Mouse (Mus musculus): ENCODE measurements around the gene Smarcd3. TPM values are rescaled to one million over a fixed set of nuclear protein-coding genes. Genes with fewer than 3 reads are reported as not detected.

The Smarcd3 gene
- polyA plus RNA-seq, 1 experiment: 1.5 TPM

DNA sequence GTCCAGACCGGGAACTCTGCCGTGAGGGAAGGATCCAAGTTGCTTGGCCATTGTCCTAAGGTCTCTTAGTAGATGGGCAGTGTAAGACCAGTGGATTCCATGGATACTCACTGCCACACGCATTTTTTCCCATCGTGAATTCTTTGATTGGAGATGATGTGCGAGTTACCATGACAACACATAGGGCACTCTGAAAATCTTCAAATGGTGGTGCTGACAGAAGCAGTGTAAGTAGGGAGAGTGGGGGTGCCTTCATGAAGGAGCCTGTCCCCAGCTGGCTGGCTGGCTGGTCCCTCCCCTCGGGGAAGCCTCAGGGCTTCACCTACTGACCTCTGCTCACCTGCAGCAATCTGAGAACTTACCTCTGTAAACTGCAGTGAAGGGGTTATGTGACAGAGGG is 14.9 kb upstream of the Smarcd3 start:
- TF ChIP-seq POLR2A (IDR thresholded peaks at IDR 0.05; ENCODE audit: insufficient read depth, low read length) (no peak), CTCF (IDR thresholded peaks at IDR 0.05; ENCODE audit: low read depth, low read length) (no peak), EP300 (IDR thresholded peaks at IDR 0.05; ENCODE audit: insufficient read depth, low read depth, low read length) (no peak)
- Histone ChIP-seq H3K36me3 (ENCODE audit: control insufficient read depth, insufficient read depth, low read length, poor library complexity, severe bottlenecking) (no peaks in the 10 kb centered on the region), H3K9ac (ENCODE audit: low read depth, poor library complexity, severe bottlenecking) (no peak overlapping the region), H3K27ac (ENCODE audit: insufficient read depth, low read length) (no peak overlapping the region), H3K4me3 (ENCODE audit: low read depth, low read length) (no peak overlapping the region), H3K4me1 (ENCODE audit: control insufficient read depth, insufficient read depth, low read length) (peaks cover 2% of the 10 kb centered on the region), H3K27me3 (ENCODE audit: control insufficient read depth, insufficient read depth, low read length, poor library complexity, severe bottlenecking) (no peaks in the 10 kb centered on the region), H3K9me3 (replicated peaks; ENCODE audit: control insufficient read depth, insufficient read depth, low read length, poor library complexity, severe bottlenecking) (no peaks in the 10 kb centered on the region)

DNA sequence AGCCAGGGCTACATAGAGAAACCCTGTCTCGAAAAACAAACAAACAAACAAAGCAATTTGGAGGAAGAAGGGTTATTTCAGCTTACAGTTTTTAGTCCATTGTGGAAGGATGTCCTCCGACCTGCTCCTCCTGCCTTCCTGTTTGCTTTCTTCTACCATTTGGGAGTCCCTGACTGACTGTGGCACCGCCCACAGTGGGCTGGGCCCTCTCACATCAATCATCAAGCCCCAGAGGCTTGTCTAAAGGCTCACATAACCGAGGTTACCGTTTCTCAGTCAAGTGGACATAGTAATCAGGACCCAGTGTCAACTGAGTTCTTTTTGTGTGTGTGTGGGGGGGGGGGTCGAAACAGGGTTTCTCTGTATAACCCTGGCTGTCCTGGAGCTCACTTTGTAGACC is 13.9 kb upstream of the Smarcd3 start:
- H3K36me3 ChIP-seq (ENCODE audit: control insufficient read depth, insufficient read depth, low read length, poor library complexity, severe bottlenecking): no peaks in the 10 kb centered on the region
- peaks cover 2% of the 10 kb centered on the region for H3K4me1 ChIP-seq (ENCODE audit: control insufficient read depth, insufficient read depth, low read length)
- no peaks in the 10 kb centered on the region for H3K27me3 ChIP-seq (ENCODE audit: control insufficient read depth, insufficient read depth, low read length, poor library complexity, severe bottlenecking)
- no peaks in the 10 kb centered on the region for H3K9me3 ChIP-seq (replicated peaks; ENCODE audit: control insufficient read depth, insufficient read depth, low read length, poor library complexity, severe bottlenecking)
- no peak overlapping the region for H3K27ac ChIP-seq (ENCODE audit: insufficient read depth, low read length)
- TF ChIP-seq CTCF (IDR thresholded peaks at IDR 0.05; ENCODE audit: low read depth, low read length) (no peak), POLR2A (IDR thresholded peaks at IDR 0.05; ENCODE audit: insufficient read depth, low read length) (no peak), EP300 (IDR thresholded peaks at IDR 0.05; ENCODE audit: insufficient read depth, low read depth, low read length) (no peak)
- no peak overlapping the region for H3K9ac ChIP-seq (ENCODE audit: low read depth, poor library complexity, severe bottlenecking)
- H3K4me3 ChIP-seq (ENCODE audit: low read depth, low read length): no peak overlapping the region

DNA sequence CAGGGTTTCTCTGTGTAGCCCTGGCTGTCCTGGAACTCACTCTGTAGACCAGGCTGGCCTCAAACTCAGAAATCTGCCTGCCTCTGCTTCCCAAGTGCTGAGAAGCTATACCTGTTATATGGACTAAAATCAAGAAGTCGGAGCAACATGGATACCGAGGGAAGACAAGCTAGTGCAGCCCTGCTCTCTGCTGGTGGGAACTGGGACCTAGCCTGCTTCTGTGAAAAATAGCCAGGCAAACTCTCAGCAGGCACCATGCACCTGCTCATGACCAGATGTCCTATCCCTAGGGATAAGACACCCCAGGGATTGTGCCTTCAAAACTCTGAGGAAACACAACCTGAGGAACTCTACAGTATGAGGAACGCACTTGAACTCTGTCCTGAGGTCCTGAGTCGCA is 12.8 kb upstream of the Smarcd3 start:
- H3K4me1 ChIP-seq (ENCODE audit: control insufficient read depth, insufficient read depth, low read length): peaks cover 2% of the 10 kb centered on the region
- H3K36me3 ChIP-seq (ENCODE audit: control insufficient read depth, insufficient read depth, low read length, poor library complexity, severe bottlenecking): no peaks in the 10 kb centered on the region
- H3K4me3 ChIP-seq (ENCODE audit: low read depth, low read length): no peak overlapping the region
- H3K9me3 ChIP-seq (replicated peaks; ENCODE audit: control insufficient read depth, insufficient read depth, low read length, poor library complexity, severe bottlenecking): no peaks in the 10 kb centered on the region
- no peaks in the 10 kb centered on the region for H3K27me3 ChIP-seq (ENCODE audit: control insufficient read depth, insufficient read depth, low read length, poor library complexity, severe bottlenecking)
- TF ChIP-seq CTCF (IDR thresholded peaks at IDR 0.05; ENCODE audit: low read depth, low read length) (peak; percentile 16), EP300 (IDR thresholded peaks at IDR 0.05; ENCODE audit: insufficient read depth, low read depth, low read length) (no peak), POLR2A (IDR thresholded peaks at IDR 0.05; ENCODE audit: insufficient read depth, low read length) (no peak)
- no peak overlapping the region for H3K27ac ChIP-seq (ENCODE audit: insufficient read depth, low read length)
- H3K9ac ChIP-seq (ENCODE audit: low read depth, poor library complexity, severe bottlenecking): no peak overlapping the region

DNA sequence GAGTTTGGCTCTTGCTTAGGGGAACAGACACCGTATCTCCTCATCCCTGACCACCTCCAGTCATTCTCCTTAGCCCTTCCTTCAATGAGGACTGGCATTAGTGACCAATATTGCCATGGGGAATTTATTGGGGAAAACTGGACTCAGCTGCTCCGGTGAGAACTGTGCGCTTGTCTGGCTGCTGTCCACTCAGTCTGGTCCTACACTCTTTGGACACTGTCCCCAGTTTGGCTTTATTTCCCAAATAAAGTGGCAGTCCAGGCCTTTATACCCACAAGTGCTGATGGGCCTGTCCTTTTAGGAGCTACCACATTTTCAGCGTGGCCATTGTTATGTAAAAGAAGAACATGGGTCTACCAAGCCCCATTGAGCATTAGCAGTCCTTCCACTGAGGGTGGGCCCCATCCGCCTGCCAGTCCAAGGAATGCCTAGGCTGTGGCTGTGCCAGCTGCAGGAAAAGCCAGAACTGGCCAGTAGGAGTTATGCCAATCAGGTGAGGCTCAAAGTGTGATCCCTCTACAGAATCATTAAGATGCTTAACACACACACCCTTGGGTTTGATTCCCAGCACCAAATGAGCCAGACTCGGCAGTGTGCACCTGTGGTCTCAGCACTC is 11.4 kb upstream of the Smarcd3 start:
- Histone ChIP-seq H3K4me3 (ENCODE audit: low read depth, low read length) (no peak overlapping the region), H3K36me3 (ENCODE audit: control insufficient read depth, insufficient read depth, low read length, poor library complexity, severe bottlenecking) (no peaks in the 10 kb centered on the region), H3K4me1 (ENCODE audit: control insufficient read depth, insufficient read depth, low read length) (peaks cover 2% of the 10 kb centered on the region), H3K27me3 (ENCODE audit: control insufficient read depth, insufficient read depth, low read length, poor library complexity, severe bottlenecking) (no peaks in the 10 kb centered on the region), H3K9ac (ENCODE audit: low read depth, poor library complexity, severe bottlenecking) (no peak overlapping the region), H3K9me3 (replicated peaks; ENCODE audit: control insufficient read depth, insufficient read depth, low read length, poor library complexity, severe bottlenecking) (no peaks in the 10 kb centered on the region), H3K27ac (ENCODE audit: insufficient read depth, low read length) (no peak overlapping the region)
- TF ChIP-seq CTCF (IDR thresholded peaks at IDR 0.05; ENCODE audit: low read depth, low read length) (no peak), EP300 (IDR thresholded peaks at IDR 0.05; ENCODE audit: insufficient read depth, low read depth, low read length) (no peak), POLR2A (IDR thresholded peaks at IDR 0.05; ENCODE audit: insufficient read depth, low read length) (no peak)

DNA sequence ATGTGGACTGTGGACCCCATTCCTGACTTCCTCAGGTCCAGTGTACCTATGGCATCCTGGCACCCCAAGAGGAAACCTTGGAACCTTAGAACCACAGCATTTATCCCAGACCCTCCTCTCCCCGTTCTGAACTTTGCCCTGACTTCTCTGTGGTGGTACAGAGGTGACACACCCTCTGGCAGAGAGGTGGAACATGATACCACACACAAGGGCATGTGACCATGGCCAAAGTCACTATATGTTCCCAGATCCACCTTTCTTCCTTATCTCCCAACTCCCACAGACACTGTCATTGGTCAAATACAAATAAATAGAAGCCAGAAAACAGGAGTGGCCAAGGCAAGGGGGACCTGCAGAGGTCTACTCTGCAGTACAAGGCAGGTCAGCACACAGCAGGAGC is 10.9 kb upstream of the Smarcd3 start:
- TF ChIP-seq EP300 (IDR thresholded peaks at IDR 0.05; ENCODE audit: insufficient read depth, low read depth, low read length) (no peak), POLR2A (IDR thresholded peaks at IDR 0.05; ENCODE audit: insufficient read depth, low read length) (no peak), CTCF (IDR thresholded peaks at IDR 0.05; ENCODE audit: low read depth, low read length) (no peak)

DNA sequence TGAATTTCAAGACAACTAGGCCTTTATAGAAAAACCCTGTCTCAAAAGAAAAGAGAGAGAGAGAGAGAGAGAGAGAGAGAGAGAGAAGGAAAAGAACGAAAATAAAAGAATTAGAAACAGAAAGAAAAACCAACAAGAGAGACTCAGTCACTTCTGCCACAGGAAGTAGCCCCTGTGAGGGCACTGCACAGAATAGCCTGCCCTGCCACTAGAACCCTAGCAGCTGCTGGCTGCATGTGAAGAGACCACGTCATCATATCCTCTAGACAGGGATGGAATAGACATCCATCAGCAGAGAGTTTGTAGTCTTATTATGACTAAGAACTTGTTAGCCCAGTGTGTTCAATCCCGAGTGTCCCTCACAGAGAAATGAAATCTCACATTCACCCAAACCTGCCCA is 5.5 kb upstream of the Smarcd3 start:
- TF ChIP-seq POLR2A (IDR thresholded peaks at IDR 0.05; ENCODE audit: insufficient read depth, low read length): no peak
- no peak for TF ChIP-seq CTCF (IDR thresholded peaks at IDR 0.05; ENCODE audit: low read depth, low read length)
- TF ChIP-seq EP300 (IDR thresholded peaks at IDR 0.05; ENCODE audit: insufficient read depth, low read depth, low read length): no peak
- Histone ChIP-seq H3K27me3 (ENCODE audit: control insufficient read depth, insufficient read depth, low read length, poor library complexity, severe bottlenecking) (no peaks in the 10 kb centered on the region), H3K9me3 (replicated peaks; ENCODE audit: control insufficient read depth, insufficient read depth, low read length, poor library complexity, severe bottlenecking) (no peaks in the 10 kb centered on the region), H3K27ac (ENCODE audit: insufficient read depth, low read length) (no peak overlapping the region), H3K9ac (ENCODE audit: low read depth, poor library complexity, severe bottlenecking) (no peak overlapping the region), H3K4me3 (ENCODE audit: low read depth, low read length) (no peak overlapping the region), H3K4me1 (ENCODE audit: control insufficient read depth, insufficient read depth, low read length) (no peaks in the 10 kb centered on the region), H3K36me3 (ENCODE audit: control insufficient read depth, insufficient read depth, low read length, poor library complexity, severe bottlenecking) (no peaks in the 10 kb centered on the region)

More for the DNA sequence above, 10.9 kb upstream of the Smarcd3 start:
- Histone ChIP-seq H3K27ac (ENCODE audit: insufficient read depth, low read length) (no peak overlapping the region), H3K9ac (ENCODE audit: low read depth, poor library complexity, severe bottlenecking) (no peak overlapping the region), H3K27me3 (ENCODE audit: control insufficient read depth, insufficient read depth, low read length, poor library complexity, severe bottlenecking) (no peaks in the 10 kb centered on the region), H3K4me3 (ENCODE audit: low read depth, low read length) (no peak overlapping the region), H3K4me1 (ENCODE audit: control insufficient read depth, insufficient read depth, low read length) (peaks cover 2% of the 10 kb centered on the region), H3K36me3 (ENCODE audit: control insufficient read depth, insufficient read depth, low read length, poor library complexity, severe bottlenecking) (no peaks in the 10 kb centered on the region), H3K9me3 (replicated peaks; ENCODE audit: control insufficient read depth, insufficient read depth, low read length, poor library complexity, severe bottlenecking) (no peaks in the 10 kb centered on the region)

Data from ES-Bruce4 (cell line).